13 mouse cellular contexts compared by ENCODE assay signal in genomic region chr11:6048208-6048607, GRCm38 (mm10).
"Had no signal": no experiment of that assay in that cellular context is flagged by ENCODE, and none has a peak within 500 bp of the region (broad histone marks: within the 10 kb centered on the region; RNA-seq: fewer than 3 reads in every experiment).

No protein-coding gene starts in this region.

- ATAC-seq: midbrain, embryonic 16.5 days had no signal

- DNase-seq: lung, adult 18-20 months; lung, embryonic 14.5 days; lung, postnatal 10 days; lung, postnatal 4 days; midbrain, embryonic 14.5 days; retina, postnatal 1 day; right cerebral cortex, adult 18-20 months; right cerebral cortex, postnatal 25 days; right cerebral cortex, postnatal 4 days; thymus, adult 2 months; thymus, postnatal 25 days; thymus, postnatal 4 days had no signal
